Mouse (Mus musculus) midbrain, embryonic 13.5 days (tissue): ENCODE data around the gene Cd28. TPM values are rescaled to one million over a fixed set of nuclear protein-coding genes. Genes with fewer than 3 reads are reported as not detected.

ENCODE experiments used
- ATAC-seq: fragments of 200-750 bp; cut with Nextera tagmentation; 2 replicates; pipeline ENCODE4 v1.8.0; 2017; ENCODE audit warnings: mild to moderate bottlenecking, moderate TSS enrichment, moderate library complexity
- H3K27ac ChIP-seq: fragments of 300-500 bp; sonication (generic); 2 replicates; pipeline ENCODE4 v1.5.1; 2015; ENCODE audit warnings: inconsistent platforms, mild to moderate bottlenecking, moderate library complexity
- H3K27me3 ChIP-seq: fragments of 300-500 bp; sonication (generic); 2 replicates; pipeline ENCODE4 v1.6.1; 2015; ENCODE audit warnings: mild to moderate bottlenecking, inconsistent platforms
- H3K36me3 ChIP-seq: fragments of 300-500 bp; sonication (generic); 2 replicates; pipeline ENCODE4 v1.6.1; 2015; ENCODE audit warnings: mild to moderate bottlenecking, inconsistent platforms
- H3K4me1 ChIP-seq: fragments of 300-500 bp; sonication (generic); replicated peaks from 2 replicates; pipeline ENCODE4 v1.6.1; 2015; ENCODE audit warnings: inconsistent platforms
- H3K4me2 ChIP-seq: fragments of 300-500 bp; sonication (generic); replicated peaks from 2 replicates; pipeline ENCODE4 v1.6.1; 2015; ENCODE audit warnings: moderate library complexity, mild to moderate bottlenecking, inconsistent platforms
- H3K4me3 ChIP-seq: fragments of 300-500 bp; sonication (generic); replicated peaks from 2 replicates; pipeline ENCODE4 v1.5.1; 2015; ENCODE audit warnings: mild to moderate bottlenecking, inconsistent platforms
- H3K9ac ChIP-seq: fragments of 300-500 bp; sonication (generic); replicated peaks from 2 replicates; pipeline ENCODE4 v1.6.1; 2015; ENCODE audit warnings: mild to moderate bottlenecking, inconsistent platforms
- H3K9me3 ChIP-seq: fragments of 300-500 bp; sonication (generic); 2 replicates; pipeline ENCODE4 v1.6.1; 2016; ENCODE audit warnings: mild to moderate bottlenecking, inconsistent platforms
- WGBS: fragments of 180-500 bp; shearing (Covaris S2); methylation state at CpG from one replicate; pipeline ENCODE4 v1.1.7; 2015; 5-methylcytosine and 5-hydroxymethylcytosine counted together
- polyA plus RNA-seq: library from polyadenylated mRNA; unstranded; fragments of >200 nt; fragmentation: Nextera tagmentation; extraction: Ambion mirVana; gene quantifications from 2 replicates; pipeline ENCODE4 v1.2.1, GENCODE M21; 2015

The Cd28 gene
- polyA plus RNA-seq, 1 experiment from 2014 or later, result 0.16 TPM

DNA sequence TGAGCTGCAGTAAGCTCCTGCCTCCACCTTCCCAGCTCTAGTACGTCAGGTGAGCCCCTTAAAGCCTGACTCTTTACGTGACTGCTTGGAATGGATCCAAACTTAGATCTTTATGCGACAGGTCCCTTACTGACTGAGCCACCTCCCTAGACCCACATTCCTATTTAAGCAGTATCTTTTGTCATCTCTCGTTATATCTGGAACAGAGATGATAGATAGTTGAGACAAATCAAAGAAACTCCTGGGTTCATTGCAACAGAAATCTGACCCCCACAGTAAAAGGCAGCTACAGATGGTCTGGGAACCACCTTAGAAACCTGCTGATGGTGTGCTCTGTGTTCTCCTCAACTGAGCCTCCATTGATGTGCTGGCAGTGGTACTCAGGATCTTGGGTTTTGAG, 59.6 kb downstream of the Cd28 start:
- Histone ChIP-seq H3K4me1 (no peaks in the 10 kb centered on the region), H3K9ac (no peak overlapping the region), H3K9me3 (no peaks in the 10 kb centered on the region), H3K27ac (no peak overlapping the region), H3K4me3 (no peak overlapping the region), H3K36me3 (no peaks in the 10 kb centered on the region), H3K4me2 (no peak overlapping the region), H3K27me3 (no peaks in the 10 kb centered on the region)
- WGBS, result 92% methylated on average over 4 of the region's 4 CpGs
- ATAC-seq, result no peak

DNA sequence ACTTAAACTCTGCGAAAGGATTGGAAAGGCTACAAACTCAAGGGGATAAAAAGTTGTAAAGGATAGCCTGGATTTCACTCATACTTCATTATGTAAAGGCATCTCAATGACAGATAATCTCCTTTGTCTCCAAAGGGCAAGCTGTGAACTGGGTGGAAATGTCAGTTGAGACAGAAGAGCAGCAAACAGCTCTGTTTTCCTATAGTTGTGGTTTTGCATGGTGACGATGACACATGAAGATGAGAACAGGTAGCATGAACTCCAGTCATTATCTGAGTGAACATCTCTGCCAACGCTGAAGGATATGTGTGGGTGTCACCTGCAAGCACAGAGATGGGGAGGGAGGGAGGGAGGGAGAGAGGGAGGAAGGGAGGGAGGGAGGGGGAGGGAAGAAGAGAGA, 60.3 kb downstream of the Cd28 start:
- no peaks in the 10 kb centered on the region for H3K9me3 ChIP-seq
- no peak overlapping the region for H3K4me3 ChIP-seq
- H3K4me2 ChIP-seq, result no peak overlapping the region
- 84% methylated on average over 3 of the region's 3 CpGs for WGBS
- H3K4me1 ChIP-seq, result no peaks in the 10 kb centered on the region
- no peak overlapping the region for H3K27ac ChIP-seq
- no peak overlapping the region for H3K9ac ChIP-seq
- H3K27me3 ChIP-seq, result no peaks in the 10 kb centered on the region
- H3K36me3 ChIP-seq, result no peaks in the 10 kb centered on the region
- ATAC-seq, result no peak

DNA sequence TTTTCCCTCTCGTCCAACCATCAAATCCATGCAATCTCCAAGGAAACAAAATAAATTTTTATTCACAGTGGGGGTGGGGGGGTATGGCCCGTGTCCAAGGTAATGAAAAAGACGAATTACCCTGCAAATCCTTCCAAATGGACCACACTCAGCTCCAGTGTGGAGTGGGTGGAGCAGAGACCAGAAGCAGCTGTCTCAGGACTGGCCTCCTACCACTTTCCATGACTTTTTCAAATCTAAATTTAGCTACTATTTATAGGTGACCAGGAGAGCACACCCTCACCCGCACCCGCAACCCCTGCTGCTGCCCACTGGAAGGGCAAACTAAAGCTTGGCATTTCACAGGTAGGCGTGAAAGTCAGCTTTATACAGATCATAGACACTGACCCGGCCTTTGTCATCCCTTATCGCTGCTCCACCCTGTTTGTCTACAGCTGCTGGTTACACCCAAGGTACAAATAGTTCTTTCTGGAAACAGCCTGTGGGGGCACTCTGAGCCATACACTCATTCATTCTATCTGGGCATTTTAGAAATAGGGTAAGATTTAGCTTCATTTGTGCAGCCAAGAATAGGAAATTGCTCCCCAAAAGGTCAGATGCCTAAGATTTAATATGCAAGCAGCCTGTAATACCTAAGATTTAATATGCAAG, 62.0 kb downstream of the Cd28 start:
- 81% methylated on average over 8 of the region's 8 CpGs for WGBS
- ATAC-seq, result no peak
- no peak overlapping the region for H3K9ac ChIP-seq
- H3K4me1 ChIP-seq, result no peaks in the 10 kb centered on the region
- no peak overlapping the region for H3K4me2 ChIP-seq
- no peak overlapping the region for H3K4me3 ChIP-seq
- no peaks in the 10 kb centered on the region for H3K27me3 ChIP-seq
- no peaks in the 10 kb centered on the region for H3K36me3 ChIP-seq
- H3K27ac ChIP-seq, result no peak overlapping the region
- H3K9me3 ChIP-seq, result no peaks in the 10 kb centered on the region

- no peak for ATAC-seq
- Histone ChIP-seq H3K36me3 (no peaks in the 10 kb centered on the region), H3K4me3 (no peak overlapping the region), H3K4me1 (no peaks in the 10 kb centered on the region), H3K27ac (no peak overlapping the region), H3K4me2 (no peak overlapping the region), H3K27me3 (no peaks in the 10 kb centered on the region), H3K9ac (no peak overlapping the region), H3K9me3 (no peaks in the 10 kb centered on the region)
- WGBS, result 89% methylated on average over 2 of the region's 2 CpGs
These were observed 62.6 kb downstream of the Cd28 start for GRCm38 (mm10) chr1:60779176-60779575.

GRCm38 (mm10) chr1:60781666-60782065, 65.1 kb downstream of the Cd28 start:
- Histone ChIP-seq H3K9ac (no peak overlapping the region), H3K4me2 (no peak overlapping the region), H3K36me3 (no peaks in the 10 kb centered on the region), H3K9me3 (no peaks in the 10 kb centered on the region), H3K4me3 (no peak overlapping the region), H3K27ac (no peak overlapping the region), H3K4me1 (no peaks in the 10 kb centered on the region), H3K27me3 (no peaks in the 10 kb centered on the region)
- 83% methylated on average over 4 of the region's 4 CpGs for WGBS
- ATAC-seq, result no peak

DNA sequence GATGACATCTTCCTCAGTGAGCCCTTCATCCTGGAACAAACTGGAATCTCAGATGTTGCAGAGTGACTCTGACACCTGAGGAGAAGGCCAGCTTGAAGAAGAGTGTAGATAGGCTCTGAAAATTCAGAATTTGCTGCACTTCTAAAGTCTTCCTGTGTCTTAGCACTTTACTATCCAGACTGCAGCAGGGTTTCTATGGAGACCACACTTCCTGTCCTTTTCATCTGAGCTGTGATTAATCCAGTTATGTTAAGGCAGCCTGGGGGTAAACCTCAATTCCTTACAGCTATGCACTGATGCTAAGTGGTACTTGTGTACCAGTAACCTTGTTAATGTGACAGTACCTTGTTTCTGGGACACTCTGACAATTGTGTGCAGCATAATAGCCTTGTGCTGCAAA, 77.1 kb downstream of the Cd28 start:
- no peak for ATAC-seq
- H3K9ac ChIP-seq, result no peak overlapping the region

DNA sequence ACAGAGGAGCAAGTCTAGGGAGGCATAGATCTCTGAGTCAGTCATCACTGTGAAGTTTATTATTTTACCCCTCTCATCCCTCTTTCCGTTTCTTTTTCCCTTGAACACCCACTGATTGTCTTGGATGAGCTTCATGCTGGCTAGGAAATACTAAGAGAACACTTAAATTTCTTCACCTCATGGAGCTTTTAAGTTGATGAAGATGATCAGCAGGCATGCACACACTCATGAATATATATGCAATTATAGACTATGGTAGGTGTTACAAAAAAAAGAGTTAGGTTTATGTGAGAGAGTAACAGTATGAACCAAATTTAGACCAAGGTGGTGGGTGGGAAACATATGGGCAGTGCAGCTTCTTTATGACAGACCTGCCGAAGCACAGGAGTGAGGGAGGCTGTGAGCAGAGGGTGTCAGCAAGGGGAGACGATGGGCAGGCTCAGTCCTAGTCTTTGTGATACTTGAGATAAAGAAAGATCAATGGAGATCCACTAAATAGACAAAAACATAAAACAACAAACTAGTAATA, 79.1 kb downstream of the Cd28 start:
- WGBS, result 88% methylated on average over 3 of the region's 3 CpGs
- no peak overlapping the region for H3K27ac ChIP-seq
- H3K4me2 ChIP-seq, result no peak overlapping the region
- H3K27me3 ChIP-seq, result no peaks in the 10 kb centered on the region
- 0 out of 2 replicates have a peak, but pooled peaks cover 3% of the 10 kb centered on the region for H3K4me1 ChIP-seq
- H3K4me3 ChIP-seq, result no peak overlapping the region
- H3K36me3 ChIP-seq, result no peaks in the 10 kb centered on the region
- no peak for ATAC-seq
- H3K9me3 ChIP-seq, result no peaks in the 10 kb centered on the region
- no peak overlapping the region for H3K9ac ChIP-seq

More for the DNA sequence above, 77.1 kb downstream of the Cd28 start:
- no peak overlapping the region for H3K4me2 ChIP-seq
- H3K9me3 ChIP-seq, result no peaks in the 10 kb centered on the region
- H3K27ac ChIP-seq, result no peak overlapping the region
- H3K4me3 ChIP-seq, result no peak overlapping the region
- 0 out of 2 replicates have a peak, but pooled peaks cover 3% of the 10 kb centered on the region for H3K4me1 ChIP-seq
- no peaks in the 10 kb centered on the region for H3K27me3 ChIP-seq
- H3K36me3 ChIP-seq, result no peaks in the 10 kb centered on the region

- Histone ChIP-seq H3K4me3 (no peak overlapping the region), H3K4me1 (no peaks in the 10 kb centered on the region), H3K4me2 (no peak overlapping the region), H3K9me3 (no peaks in the 10 kb centered on the region), H3K27ac (no peak overlapping the region), H3K9ac (no peak overlapping the region), H3K36me3 (no peaks in the 10 kb centered on the region), H3K27me3 (no peaks in the 10 kb centered on the region)
- 77% methylated on average over 1 of the region's 1 CpGs for WGBS
- no peak for ATAC-seq
These were observed 83.3 kb downstream of the Cd28 start for GRCm38 (mm10) chr1:60799795-60800345.

DNA sequence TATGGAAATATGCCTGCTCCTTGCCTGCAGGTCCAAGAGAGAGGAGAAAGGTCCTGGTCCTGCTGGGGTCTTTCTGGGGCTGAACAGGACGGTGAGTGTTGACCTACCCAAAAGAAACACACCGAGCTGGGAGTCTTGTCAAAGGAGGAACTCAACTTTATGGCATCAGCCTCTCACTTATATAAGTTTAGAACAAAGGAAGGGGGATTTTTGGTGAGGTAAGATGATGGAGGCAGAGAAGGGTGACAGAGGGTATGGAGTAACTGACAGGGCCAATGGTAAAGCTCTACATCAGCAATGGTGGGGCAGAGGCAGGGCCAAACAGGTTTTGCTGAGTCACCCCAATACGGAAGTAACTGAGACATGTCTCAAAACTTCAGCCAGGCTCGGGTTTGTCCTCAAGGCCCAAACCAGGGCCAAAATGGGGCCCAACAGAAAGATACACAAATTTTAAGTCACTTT, 84.6 kb downstream of the Cd28 start:
- Histone ChIP-seq H3K27ac (no peak overlapping the region), H3K4me2 (no peak overlapping the region), H3K36me3 (no peaks in the 10 kb centered on the region), H3K27me3 (no peaks in the 10 kb centered on the region), H3K4me1 (no peaks in the 10 kb centered on the region), H3K9ac (no peak overlapping the region), H3K4me3 (no peak overlapping the region), H3K9me3 (no peaks in the 10 kb centered on the region)
- WGBS, result 92% methylated on average over 4 of the region's 4 CpGs
- no peak for ATAC-seq

DNA sequence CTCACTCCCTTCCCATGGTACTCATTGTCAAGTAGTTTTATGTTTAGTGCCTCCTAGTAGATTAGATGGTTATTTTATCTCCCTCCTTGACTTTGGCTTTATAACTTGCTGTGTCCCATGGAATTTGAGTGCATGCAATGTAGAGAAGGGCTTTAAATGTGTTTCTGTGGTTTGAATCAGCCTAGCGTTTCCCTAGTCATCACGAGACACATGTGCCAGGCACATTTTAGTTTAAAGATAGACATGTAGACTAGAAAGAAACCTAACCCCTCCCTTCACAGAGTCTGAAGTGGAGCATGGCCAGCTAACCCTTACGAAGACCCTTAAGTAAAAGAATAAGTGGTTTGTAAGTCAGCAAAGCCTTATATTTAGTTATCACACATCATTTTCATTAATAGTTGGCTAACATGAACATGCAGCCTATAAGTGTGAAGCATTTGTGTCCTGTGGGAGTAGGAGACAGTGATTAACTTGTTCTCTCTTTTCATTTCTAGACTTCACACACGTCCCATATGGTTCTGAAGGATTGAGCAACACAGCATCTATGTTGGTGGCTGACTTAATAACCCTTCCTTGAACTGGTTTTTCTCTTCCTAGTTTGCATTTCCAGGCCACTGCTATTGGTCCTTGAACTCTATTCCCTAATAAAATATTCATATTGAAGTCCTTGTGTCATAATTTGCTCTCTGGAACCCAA, 86.7 kb downstream of the Cd28 start:
- no peak overlapping the region for H3K4me2 ChIP-seq
- no peaks in the 10 kb centered on the region for H3K27me3 ChIP-seq
- no peak overlapping the region for H3K27ac ChIP-seq
- no peak for ATAC-seq
- no peaks in the 10 kb centered on the region for H3K9me3 ChIP-seq
- 93% methylated on average over 4 of the region's 4 CpGs for WGBS
- H3K9ac ChIP-seq, result no peak overlapping the region
- no peaks in the 10 kb centered on the region for H3K4me1 ChIP-seq
- H3K36me3 ChIP-seq, result no peaks in the 10 kb centered on the region
- no peak overlapping the region for H3K4me3 ChIP-seq

- Histone ChIP-seq H3K27me3 (no peaks in the 10 kb centered on the region), H3K4me1 (no peaks in the 10 kb centered on the region), H3K4me2 (no peak overlapping the region), H3K36me3 (no peaks in the 10 kb centered on the region), H3K9ac (no peak overlapping the region), H3K27ac (no peak overlapping the region), H3K9me3 (no peaks in the 10 kb centered on the region), H3K4me3 (no peak overlapping the region)
- no peak for ATAC-seq
- 88% methylated on average over 6 of the region's 6 CpGs for WGBS
These were observed 87.5 kb downstream of the Cd28 start for GRCm38 (mm10) chr1:60803825-60804696.

GRCm38 (mm10) chr1:60805178-60805577, 88.6 kb downstream of the Cd28 start:
- WGBS, result 78% methylated on average over 1 of the region's 1 CpGs
- H3K4me1 ChIP-seq, result no peaks in the 10 kb centered on the region
- no peak for ATAC-seq

More at GRCm38 (mm10) chr1:60805178-60805577, 88.6 kb downstream of the Cd28 start:
- H3K4me2 ChIP-seq, result no peak overlapping the region
- no peak overlapping the region for H3K27ac ChIP-seq
- H3K36me3 ChIP-seq, result no peaks in the 10 kb centered on the region
- H3K9me3 ChIP-seq, result no peaks in the 10 kb centered on the region
- H3K27me3 ChIP-seq, result no peaks in the 10 kb centered on the region
- no peak overlapping the region for H3K9ac ChIP-seq
- no peak overlapping the region for H3K4me3 ChIP-seq
